Mouse (Mus musculus) brown adipose tissue, adult 24 weeks (tissue): ENCODE data around the gene Snx3. TPM values are rescaled to one million over a fixed set of nuclear protein-coding genes. Genes with fewer than 3 reads are reported as not detected.
A peak's percentile ranks its signal among the peaks of the same experiment; 100 is the strongest.

Experiments
- H3K27ac ChIP-seq: fragments of 200-500 bp; replicated peaks from 2 replicates; pipeline ENCODE4 v1.5.1; 2012; ENCODE audit warnings: low read depth, mild to moderate bottlenecking, low read length
- H3K4me1 ChIP-seq: fragments of 200-500 bp; 2 replicates; pipeline ENCODE4 v1.6.1; 2012; ENCODE audit warnings: low read length, mixed read lengths; ENCODE audit not compliant: control insufficient read depth, insufficient read depth, insufficient read length
- H3K4me3 ChIP-seq: fragments of 200-500 bp; 2 replicates; pipeline ENCODE4 v1.5.1; 2012; ENCODE audit warnings: low read depth, mild to moderate bottlenecking, low read length, moderate library complexity; ENCODE audit not compliant: insufficient read depth
- polyA plus RNA-seq: library from polyadenylated mRNA; stranded (reverse); fragments of >200 nt; gene quantifications from 2 replicates; pipeline ENCODE4 v1.2.4, GENCODE M21; 2012; ENCODE audit not compliant: missing spikeins, insufficient read depth, insufficient read length

Gene Snx3
- polyA plus RNA-seq, 1 experiment: 187 TPM

DNA sequence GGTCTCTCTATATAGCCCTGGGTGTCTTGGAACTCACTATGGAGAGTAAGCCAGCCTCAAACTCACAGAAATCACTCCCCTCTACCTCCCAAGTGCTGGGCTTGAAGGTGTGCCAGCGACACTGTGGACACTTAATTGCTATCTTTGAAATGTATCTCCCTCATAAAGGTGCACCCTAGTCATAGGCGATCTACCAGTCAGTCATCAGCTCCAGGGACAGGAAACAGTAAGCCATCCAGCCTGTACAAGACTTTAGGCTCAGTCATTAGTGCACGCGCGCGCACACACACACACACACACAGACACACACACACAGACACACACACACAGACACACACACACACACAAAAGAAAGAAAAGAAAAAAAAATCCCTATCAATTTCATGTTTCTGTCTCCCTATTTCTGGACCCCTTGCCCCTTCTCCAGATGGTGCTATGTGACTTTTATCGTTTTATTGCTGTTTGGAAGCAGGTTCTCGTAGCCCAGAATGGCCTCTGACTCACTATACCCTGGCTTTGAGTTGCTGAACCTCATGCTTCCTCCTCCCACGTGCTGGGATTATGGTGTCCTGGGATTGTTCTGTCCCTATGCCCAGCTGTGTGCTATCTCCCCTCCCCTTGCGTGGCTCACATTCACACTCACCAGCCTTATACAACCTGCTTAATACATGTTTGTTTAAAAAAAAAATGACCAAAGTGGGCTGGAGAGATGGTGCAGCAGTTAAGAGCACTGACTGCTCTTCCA lies 9.6 kb upstream of the Snx3 start:
- Histone ChIP-seq H3K27ac (no peak overlapping the region), H3K4me1 (no peaks in the 10 kb centered on the region), H3K4me3 (no peak overlapping the region)

DNA sequence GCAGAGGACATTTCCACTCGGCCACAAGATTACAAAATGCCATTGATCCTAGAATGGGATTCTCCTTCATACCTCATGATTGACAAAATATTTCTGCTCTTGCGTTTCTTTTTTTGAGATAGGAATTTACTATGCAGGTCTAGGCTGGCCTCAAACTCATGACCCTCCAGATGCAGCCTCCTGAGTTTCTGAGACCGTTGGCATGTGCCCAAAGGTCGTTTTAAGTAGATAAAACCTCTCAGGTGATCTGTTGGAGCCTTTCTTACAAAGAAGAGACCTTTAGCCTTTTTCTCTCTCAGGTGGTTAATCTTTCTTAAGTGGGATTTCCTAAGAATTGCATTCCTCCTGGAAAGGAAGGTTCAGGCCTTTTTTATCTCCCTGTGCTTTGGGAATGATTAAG lies 8.8 kb upstream of the Snx3 start:
- Histone ChIP-seq H3K27ac (no peak overlapping the region), H3K4me3 (no peak overlapping the region), H3K4me1 (no peaks in the 10 kb centered on the region)

DNA sequence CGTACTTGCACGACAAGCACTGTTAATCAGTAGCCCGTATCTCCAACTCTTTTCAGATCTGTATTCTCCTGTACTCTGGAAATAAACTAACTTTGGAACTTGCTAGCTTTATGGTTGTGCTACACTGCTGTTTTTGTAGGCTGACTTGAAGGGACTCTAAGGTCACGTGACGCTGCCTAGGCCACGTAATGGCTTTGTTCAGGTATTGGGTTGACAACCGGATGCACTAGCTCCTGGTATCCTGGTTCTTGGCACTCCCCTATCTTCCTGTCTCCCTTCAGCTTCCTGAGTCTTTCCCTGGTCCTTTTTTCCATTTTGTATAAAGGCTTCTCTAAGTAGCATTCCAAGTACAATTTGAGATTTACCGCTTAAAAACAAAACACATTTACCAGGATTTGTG lies 1.2 kb upstream of the Snx3 start:
- peak overlapping the region; percentile 55; the same call in 1 of the 2 replicates for H3K27ac ChIP-seq
- H3K4me3 ChIP-seq: no peak overlapping the region
- H3K4me1 ChIP-seq: peaks cover 4% of the 10 kb centered on the region; the same call in 1 of the 2 replicates

DNA sequence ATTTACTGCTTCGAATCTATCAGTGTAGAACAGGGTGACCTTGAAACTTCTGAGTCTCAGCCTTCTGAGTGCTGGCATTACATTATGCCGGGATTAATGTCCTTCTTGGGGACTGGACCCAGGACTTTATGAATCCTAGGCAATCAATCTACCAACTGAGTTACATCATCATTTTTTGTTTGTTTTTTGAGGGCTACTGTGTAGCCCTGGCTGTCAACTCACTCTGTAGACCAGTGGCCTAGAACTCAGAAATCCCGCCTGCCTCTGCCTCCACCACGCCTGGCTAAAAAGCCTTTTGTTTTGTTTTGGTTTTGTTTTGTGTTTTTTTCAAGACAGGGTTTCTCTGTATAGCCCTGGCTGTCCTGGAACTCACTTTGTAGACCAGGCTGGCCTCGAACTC lies 669 bp upstream of the Snx3 start:
- Histone ChIP-seq H3K4me1 (peaks cover 4% of the 10 kb centered on the region; the same call in 1 of the 2 replicates), H3K4me3 (peak overlapping the region; percentile 27; the same call in 1 of the 2 replicates), H3K27ac (peak overlapping the region; percentile 55)

DNA sequence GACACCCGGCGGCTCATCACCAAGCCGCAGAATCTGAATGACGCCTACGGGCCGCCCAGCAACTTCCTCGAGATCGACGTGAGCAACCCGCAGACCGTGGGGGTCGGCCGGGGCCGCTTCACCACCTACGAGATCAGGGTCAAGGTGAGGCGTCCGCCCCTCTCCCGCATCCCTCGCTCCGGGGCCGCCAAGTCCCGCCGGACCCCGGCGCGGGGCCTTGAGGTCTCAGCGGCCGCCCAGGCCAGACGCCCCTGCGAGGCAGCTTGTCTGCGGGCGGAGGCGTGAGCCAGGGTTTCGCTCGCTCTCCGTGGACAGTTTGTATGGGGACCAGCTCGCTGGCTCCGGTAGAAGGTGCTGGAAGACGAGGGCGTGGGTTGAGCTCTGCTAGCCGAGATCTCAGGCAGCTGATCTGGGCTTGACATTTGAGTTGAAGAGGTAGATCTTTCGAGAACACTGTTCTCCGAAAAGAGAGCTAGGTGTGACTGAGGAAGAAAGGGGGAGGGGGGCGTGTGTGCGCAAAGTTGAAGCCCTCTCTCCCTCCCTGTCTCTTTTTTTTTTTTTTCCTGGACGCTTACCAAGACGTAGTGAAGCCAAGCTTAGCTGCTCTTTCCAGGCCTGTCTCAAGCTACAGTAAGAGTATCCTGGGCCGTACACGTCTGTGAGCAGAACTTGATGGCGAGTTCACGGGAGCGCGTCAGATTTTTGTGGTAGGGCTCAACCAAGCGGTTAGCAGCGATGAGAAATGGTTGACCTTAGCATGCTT lies 700 bp downstream of the Snx3 start:
- peaks cover 8% of the 10 kb centered on the region; the same call in 1 of the 2 replicates for H3K4me1 ChIP-seq
- H3K4me3 ChIP-seq: peak overlapping the region; percentile 87
- H3K27ac ChIP-seq: peak overlapping the region; percentile 91

DNA sequence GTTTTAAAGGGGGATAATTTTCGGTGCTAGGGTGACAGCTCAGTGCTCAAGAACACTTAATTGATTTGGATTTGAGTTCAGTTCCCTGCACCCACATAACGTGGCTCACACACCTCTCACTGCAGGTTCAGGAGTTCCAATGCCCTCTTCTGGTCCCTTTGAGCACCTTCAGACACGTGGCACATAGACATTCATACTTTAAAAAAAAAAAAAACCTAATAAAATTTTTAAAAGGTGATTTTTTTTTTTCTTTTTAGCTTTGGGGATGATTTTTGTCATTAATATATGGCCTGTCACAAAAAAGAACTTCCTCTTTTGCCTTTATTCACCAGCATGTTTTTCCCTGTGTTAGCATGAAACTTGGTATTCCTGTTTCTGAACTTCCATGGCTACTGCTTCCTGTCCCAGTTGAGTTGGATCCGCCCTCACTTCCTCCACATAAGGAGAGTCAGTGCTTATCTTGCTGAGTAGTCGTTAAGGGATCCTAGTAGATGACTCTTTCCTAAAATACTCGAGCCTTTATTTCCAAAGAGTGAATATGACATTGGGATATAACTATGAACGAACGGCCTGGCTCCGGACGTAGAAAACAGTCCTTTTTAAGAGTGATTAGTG lies 2.4 kb downstream of the Snx3 start:
- peak overlapping the region; percentile 14; the same call in 1 of the 2 replicates for H3K27ac ChIP-seq
- H3K4me1 ChIP-seq: peaks cover 12% of the 10 kb centered on the region; the same call in 1 of the 2 replicates
- H3K4me3 ChIP-seq: no peak overlapping the region

DNA sequence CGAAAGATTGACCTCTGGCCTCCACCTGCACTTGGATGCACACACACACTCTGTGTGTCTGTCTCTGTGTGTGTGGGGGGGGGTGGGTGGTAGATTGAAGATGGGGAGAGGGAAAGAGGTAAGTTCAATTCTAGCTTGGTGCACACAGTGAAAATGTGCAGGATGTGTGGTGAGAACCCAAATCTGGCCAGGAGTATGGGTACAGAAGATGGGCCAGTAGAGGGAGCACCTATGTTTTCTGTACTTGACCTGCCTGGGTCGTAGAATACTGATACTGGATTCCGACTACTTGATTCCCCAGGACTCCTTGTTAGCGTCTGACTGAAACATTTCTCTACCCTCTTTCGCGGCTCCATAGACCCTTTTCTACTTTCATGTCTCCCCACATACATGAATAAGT lies 8.3 kb downstream of the Snx3 start:
- Histone ChIP-seq H3K4me3 (no peak overlapping the region), H3K4me1 (peaks cover 12% of the 10 kb centered on the region; the same call in 1 of the 2 replicates), H3K27ac (no peak overlapping the region)

DNA sequence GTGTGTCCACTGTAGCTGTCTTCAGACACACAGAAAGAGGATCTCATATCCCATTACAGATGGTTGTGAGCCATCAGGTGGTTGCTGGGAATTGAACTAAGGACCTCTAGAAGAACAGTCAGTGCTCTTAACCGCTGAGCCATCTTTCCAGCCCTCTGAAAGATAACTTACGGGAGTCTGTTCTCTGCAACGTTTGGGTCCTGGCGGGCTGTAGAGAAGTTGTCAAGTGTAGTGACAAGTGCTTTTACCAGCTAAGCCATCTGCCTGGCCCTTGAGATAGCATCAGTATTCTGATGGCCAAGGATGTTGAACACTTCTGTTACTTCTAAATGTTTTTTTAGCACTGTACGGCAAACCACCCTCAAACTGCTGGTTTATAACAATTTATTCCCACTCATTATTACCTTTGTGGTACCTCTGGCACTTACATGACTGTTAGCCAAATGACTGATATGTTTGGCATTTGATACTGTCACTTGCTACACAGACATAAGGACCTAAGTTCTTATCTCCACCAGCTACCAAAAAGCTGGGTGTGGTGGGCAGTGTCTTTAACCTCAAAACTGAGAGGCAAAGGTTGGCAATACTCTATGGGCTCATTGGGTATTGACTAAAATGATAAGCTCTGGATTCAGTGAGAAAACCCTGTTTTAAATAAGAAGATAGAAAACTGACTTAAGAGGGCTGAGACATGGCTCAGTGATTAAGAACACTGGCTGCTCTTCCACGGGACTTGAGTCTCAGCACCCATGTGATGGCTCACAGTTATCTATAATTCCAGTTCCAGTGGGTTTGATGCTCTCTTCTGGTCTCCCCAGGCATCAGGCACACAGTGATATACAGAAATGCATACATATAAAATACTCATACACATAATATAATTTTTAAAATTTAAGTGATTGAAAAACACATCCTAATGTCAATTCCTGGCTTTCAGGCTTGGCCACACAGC lies 9.6 kb downstream of the Snx3 start:
- no peak overlapping the region for H3K4me3 ChIP-seq
- H3K27ac ChIP-seq: no peak overlapping the region

DNA sequence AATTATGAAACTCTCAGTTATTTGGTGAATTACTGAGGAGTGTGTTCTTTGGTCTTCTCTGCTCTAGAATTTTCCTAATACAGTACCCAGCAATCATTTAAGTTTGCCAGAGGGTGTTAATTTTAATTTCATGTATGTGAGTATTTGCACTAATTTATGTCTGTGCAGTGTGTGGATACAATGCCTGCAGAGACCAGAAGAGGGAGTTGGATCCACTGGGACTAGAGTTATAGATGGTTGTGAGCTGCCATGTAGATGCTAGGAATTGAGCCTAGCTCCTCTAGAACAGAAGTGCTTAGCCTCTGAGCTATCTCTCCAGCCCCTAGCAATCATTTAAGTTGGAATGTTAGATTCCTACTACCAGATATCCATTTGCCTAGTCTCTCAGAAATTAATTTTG lies 12.3 kb downstream of the Snx3 start:
- Histone ChIP-seq H3K4me3 (no peak overlapping the region), H3K27ac (no peak overlapping the region), H3K4me1 (peaks cover 4% of the 10 kb centered on the region; the same call in 1 of the 2 replicates)

More for the DNA sequence above, 9.6 kb downstream of the Snx3 start:
- H3K4me1 ChIP-seq: peaks cover 10% of the 10 kb centered on the region; the same call in 1 of the 2 replicates

DNA sequence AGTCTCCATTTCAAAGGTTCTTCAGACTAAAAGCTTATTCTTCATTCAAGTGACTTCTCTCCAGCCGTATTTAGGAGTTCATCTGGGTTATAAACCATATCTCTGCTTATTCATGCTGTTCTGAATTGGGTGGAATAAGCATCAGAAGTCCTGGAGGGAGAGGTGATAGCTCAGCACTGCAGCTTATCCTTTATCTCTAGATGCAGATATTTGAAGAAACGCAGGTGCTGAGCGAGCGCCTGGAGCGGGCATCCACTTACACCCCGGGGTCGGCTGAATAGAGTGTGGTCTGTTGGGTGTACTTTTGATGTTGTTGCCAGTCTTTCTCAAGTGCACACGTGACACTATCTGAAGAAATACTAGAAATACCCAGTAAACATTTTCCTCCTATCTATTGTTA lies 16.5 kb downstream of the Snx3 start:
- 0 out of 2 replicates have a peak, but pooled peaks cover 4% of the 10 kb centered on the region for H3K4me1 ChIP-seq
- no peak overlapping the region for H3K4me3 ChIP-seq
- no peak overlapping the region for H3K27ac ChIP-seq

DNA sequence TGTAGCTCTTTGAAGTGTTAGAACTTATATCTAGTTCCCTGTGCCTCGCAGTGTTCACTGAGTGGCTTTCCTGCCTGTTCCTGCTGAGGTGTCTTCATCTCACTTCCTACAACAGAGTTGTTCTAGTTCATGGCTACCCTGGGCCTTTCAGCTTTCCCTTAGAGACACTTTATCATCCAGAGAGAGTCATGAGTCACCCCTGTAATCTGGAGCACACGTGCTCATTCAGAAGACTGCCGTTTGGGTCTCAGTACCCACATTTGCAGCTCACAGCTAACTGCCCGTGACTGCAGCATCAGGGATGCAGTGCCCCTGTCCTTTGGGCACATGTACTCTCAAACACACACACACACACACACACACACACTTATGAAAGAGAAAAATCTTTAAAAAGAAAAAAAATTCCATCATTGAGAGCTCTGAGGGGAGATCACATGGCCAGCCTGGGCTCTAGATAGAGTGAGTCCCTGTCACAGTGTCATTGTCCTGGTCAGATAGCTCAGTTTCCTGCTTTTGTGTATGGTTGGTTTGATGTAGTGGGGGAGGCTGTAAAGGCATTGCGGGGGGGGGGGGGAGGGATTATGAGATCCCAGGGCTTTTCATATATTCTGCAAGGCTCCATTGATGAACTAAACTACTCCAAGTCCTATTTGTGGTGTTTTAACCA lies 19.6 kb downstream of the Snx3 start:
- H3K4me3 ChIP-seq: no peak overlapping the region
- peak overlapping the region; percentile 20 for H3K27ac ChIP-seq
- H3K4me1 ChIP-seq: peaks cover 7% of the 10 kb centered on the region

DNA sequence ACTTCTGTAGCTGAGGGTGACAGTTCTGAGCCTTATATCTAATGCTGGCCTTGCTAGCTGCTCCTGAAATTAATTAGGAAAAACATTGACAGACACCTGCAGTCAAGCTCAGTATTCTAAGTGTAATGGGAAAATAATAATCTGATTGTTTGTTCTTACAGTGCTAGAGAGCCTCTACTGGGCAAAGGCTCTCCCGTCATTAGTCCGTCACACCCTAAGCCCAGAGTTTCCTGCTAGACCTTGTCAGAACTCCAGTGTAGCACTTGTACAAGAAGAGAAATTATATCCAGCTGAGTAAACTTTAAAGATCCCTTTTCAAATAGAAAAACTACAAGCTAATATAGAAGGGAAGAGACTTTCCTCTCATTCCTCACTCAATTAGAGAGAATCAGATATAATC lies 21.1 kb downstream of the Snx3 start:
- Histone ChIP-seq H3K4me1 (peaks cover 7% of the 10 kb centered on the region), H3K27ac (no peak overlapping the region), H3K4me3 (no peak overlapping the region)

DNA sequence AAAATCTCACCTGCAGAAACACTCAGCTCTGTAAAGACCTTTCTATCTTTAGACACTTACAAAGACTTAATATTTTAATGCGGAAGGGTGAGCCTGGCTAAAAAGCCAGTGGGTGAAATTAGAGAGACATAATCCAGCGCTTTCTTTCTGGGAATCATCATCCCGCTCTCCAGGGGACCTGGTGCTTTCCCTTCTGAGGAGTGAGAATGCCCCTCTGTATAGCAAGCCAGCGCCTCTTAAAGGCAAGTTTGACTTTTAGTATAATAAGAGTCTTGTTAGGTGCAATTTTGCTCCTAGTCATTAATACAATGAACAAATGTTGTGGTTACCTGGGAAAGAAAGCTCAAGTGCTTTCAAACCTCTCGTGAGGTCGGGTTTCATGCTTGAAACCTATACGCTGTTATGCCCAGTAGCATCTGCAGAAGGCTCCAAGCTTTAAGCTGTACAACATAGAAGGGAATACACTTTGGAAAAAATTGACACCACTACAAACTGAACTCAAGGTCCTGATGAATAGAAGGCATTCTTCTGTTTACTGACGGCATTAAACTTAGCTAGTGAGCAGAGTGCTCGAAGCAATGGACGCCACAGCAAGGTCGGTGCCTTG lies 21.8 kb downstream of the Snx3 start:
- Histone ChIP-seq H3K27ac (no peak overlapping the region), H3K4me1 (peaks cover 7% of the 10 kb centered on the region), H3K4me3 (no peak overlapping the region)

DNA sequence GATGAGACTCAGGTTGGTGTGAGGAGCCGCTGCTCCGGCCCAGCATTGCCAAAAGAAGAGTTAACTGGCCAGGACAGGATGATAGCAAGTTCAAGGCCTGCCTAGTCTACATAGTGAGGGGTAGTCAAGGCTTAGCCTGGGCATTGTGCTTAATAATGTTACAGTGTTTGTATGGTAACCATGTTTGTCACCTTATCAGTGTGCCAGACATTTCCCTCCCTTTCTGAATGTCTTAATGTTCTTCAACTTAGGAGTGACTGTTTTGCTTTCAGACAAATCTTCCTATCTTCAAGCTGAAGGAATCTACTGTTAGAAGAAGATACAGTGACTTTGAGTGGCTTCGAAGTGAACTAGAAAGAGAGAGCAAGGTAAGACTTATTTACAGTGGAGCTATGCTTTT lies 23.9 kb downstream of the Snx3 start:
- peaks cover 5% of the 10 kb centered on the region for H3K4me1 ChIP-seq
- no peak overlapping the region for H3K4me3 ChIP-seq
- H3K27ac ChIP-seq: no peak overlapping the region
